Mouse (Mus musculus) mesoderm, embryonic 11.5 days (tissue): ENCODE measurements around the gene Prkch.

Experiments used
- DNase-seq: peaks from one replicate; pipeline ENCODE4 v3.0.0-alpha.2; 2012; ENCODE audit warnings: low read depth, low spot score

Gene Prkch

GRCm38 (mm10) chr12:73610831-73611370 lies 26.3 kb downstream of the Prkch start:
- DNase-seq: no peak

- no peak for DNase-seq
Measured at GRCm38 (mm10) chr12:73611741-73612140, 27.1 kb downstream of the Prkch start.

- DNase-seq: no peak
Measured at GRCm38 (mm10) chr12:73613183-73613582, 28.6 kb downstream of the Prkch start.

GRCm38 (mm10) chr12:73617652-73618051 lies 33.1 kb downstream of the Prkch start:
- peak; percentile 43 for DNase-seq

- no peak for DNase-seq
Measured at GRCm38 (mm10) chr12:73625277-73626032, 40.9 kb downstream of the Prkch start.

GRCm38 (mm10) chr12:73627902-73628301 lies 43.3 kb downstream of the Prkch start:
- DNase-seq: no peak

GRCm38 (mm10) chr12:73630596-73630995 lies 46.0 kb downstream of the Prkch start:
- no peak for DNase-seq

- no peak for DNase-seq
Measured at GRCm38 (mm10) chr12:73631148-73631547, 46.6 kb downstream of the Prkch start.

- DNase-seq: no peak
Measured at GRCm38 (mm10) chr12:73632671-73633244, 48.2 kb downstream of the Prkch start.

- no peak for DNase-seq
Measured at GRCm38 (mm10) chr12:73633707-73634106, 49.1 kb downstream of the Prkch start.

GRCm38 (mm10) chr12:73639571-73639970 lies 55.0 kb downstream of the Prkch start:
- no peak for DNase-seq

GRCm38 (mm10) chr12:73641183-73641582 lies 56.6 kb downstream of the Prkch start:
- DNase-seq: no peak

GRCm38 (mm10) chr12:73645216-73645615 lies 60.6 kb downstream of the Prkch start:
- no peak for DNase-seq

GRCm38 (mm10) chr12:73647686-73648085 lies 63.1 kb downstream of the Prkch start:
- no peak for DNase-seq

- no peak for DNase-seq
Measured at GRCm38 (mm10) chr12:73656568-73657204, 72.1 kb downstream of the Prkch start.

GRCm38 (mm10) chr12:73663421-73663820 lies 78.8 kb downstream of the Prkch start:
- DNase-seq: no peak

GRCm38 (mm10) chr12:73666701-73667100 lies 82.1 kb downstream of the Prkch start:
- no peak for DNase-seq

GRCm38 (mm10) chr12:73667607-73668006 lies 83.0 kb downstream of the Prkch start:
- no peak for DNase-seq

GRCm38 (mm10) chr12:73670739-73671138 lies 86.1 kb downstream of the Prkch start:
- no peak for DNase-seq

GRCm38 (mm10) chr12:73671540-73671939 lies 86.9 kb downstream of the Prkch start:
- no peak for DNase-seq

- no peak for DNase-seq
Measured at GRCm38 (mm10) chr12:73672007-73672406, 87.4 kb downstream of the Prkch start.

GRCm38 (mm10) chr12:73673783-73674182 lies 89.2 kb downstream of the Prkch start:
- DNase-seq: no peak

- DNase-seq: no peak
Measured at GRCm38 (mm10) chr12:73675212-73675611, 90.6 kb downstream of the Prkch start.
